Mouse (Mus musculus): Measurements from ENCODE around the gene Eif3b. TPM values are rescaled to one million over a fixed set of nuclear protein-coding genes. Genes with fewer than 3 reads are reported as not detected.
"Not testable (repeated sequence)": the region's sequence is repeated elsewhere in the genome, so short reads cannot be mapped to it uniquely, and the experiment has no call there.

The Eif3b gene
- polyA plus RNA-seq, 1 experiment from 2014 or later, result 184 TPM

GRCm38 (mm10) chr5:140444012-140444411 lies 24.9 kb downstream of the Eif3b start:
- ATAC-seq (ENCODE audit: insufficient read depth) (no peak), DNase-seq (no peak)
- Histone ChIP-seq H3K4me1 (ENCODE audit: insufficient read depth) (no peaks in the 10 kb centered on the region), H3K27ac (ENCODE audit: low read depth) (no peak overlapping the region), H3K4me3 (ENCODE audit: low read depth, low read length) (no peak overlapping the region), H3K9ac (no peak overlapping the region), H3K36me3 (ENCODE audit: insufficient read depth) (peaks cover 68% of the 10 kb centered on the region), H3K9me3 (ENCODE audit: low read depth, low read length) (no peaks in the 10 kb centered on the region), H3K27me3 (ENCODE audit: insufficient read depth, low read length) (no peaks in the 10 kb centered on the region), H3K4me2 (no peak overlapping the region)
- 80% methylated on average over 4 of the region's 4 CpGs for WGBS
- no peak for TF ChIP-seq CTCF (IDR thresholded peaks at IDR 0.05; ENCODE audit: low read depth)

DNA sequence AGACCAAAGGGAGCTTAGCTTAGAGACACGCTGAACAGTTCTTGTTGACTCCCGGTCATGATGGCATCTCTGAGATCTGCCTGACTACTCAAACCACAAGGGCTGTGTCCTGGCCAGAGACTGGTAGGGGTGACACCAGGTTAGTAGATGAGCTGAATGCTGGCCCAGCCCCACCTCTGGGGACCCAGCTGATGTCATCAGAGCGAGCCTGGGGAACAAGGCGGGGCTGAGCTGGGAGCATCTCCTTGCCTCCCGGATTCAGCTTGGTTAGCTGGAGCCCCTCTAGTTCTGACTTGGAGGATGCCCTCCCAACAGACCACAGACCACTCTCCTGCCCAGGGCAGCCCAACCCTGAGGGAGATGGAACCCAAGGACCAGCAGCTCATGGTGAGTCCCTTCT lies 26.2 kb downstream of the Eif3b start, which contains the start of gene Gm4869:
TSS of gene Gm4869 (plus strand) at position 301 of the 400 bp plus-strand sequence.
- H3K9ac ChIP-seq, result no peak within 1 kb of the TSS
- 85% methylated on average over 5 of the region's 5 CpGs for WGBS
- H3K27ac ChIP-seq (ENCODE audit: low read depth), result no peak within 1 kb of the TSS
- no peaks in the 10 kb centered on the region for H3K27me3 ChIP-seq (ENCODE audit: insufficient read depth, low read length)
- no peak for DNase-seq
- peaks cover 59% of the 10 kb centered on the region for H3K36me3 ChIP-seq (ENCODE audit: insufficient read depth)
- no peak within 1 kb of the TSS for H3K4me2 ChIP-seq
- ATAC-seq (ENCODE audit: insufficient read depth), result no peak
- H3K4me1 ChIP-seq (ENCODE audit: insufficient read depth), result no peaks in the 10 kb centered on the region
- TF ChIP-seq CTCF (IDR thresholded peaks at IDR 0.05; ENCODE audit: low read depth), result no peak
- H3K4me3 ChIP-seq (ENCODE audit: low read depth, low read length), result no peak within 1 kb of the TSS
- H3K9me3 ChIP-seq (ENCODE audit: low read depth, low read length), result no peaks in the 10 kb centered on the region

GRCm38 (mm10) chr5:140446054-140446453 lies 26.9 kb downstream of the Eif3b start:
- H3K27ac ChIP-seq (ENCODE audit: low read depth), result no peak overlapping the region

GRCm38 (mm10) chr5:140454488-140454887 lies 35.4 kb downstream of the Eif3b start:
- H3K9ac ChIP-seq, result no peak overlapping the region

More at GRCm38 (mm10) chr5:140446054-140446453, 26.9 kb downstream of the Eif3b start:
- peaks cover 52% of the 10 kb centered on the region for H3K36me3 ChIP-seq (ENCODE audit: insufficient read depth)
- no peak overlapping the region for H3K4me2 ChIP-seq
- DNase-seq, result no peak
- no peaks in the 10 kb centered on the region for H3K27me3 ChIP-seq (ENCODE audit: insufficient read depth, low read length)
- no peak overlapping the region for H3K4me3 ChIP-seq (ENCODE audit: low read depth, low read length)
- no peaks in the 10 kb centered on the region for H3K9me3 ChIP-seq (ENCODE audit: low read depth, low read length)
- H3K9ac ChIP-seq, result no peak overlapping the region
- no peak for TF ChIP-seq CTCF (IDR thresholded peaks at IDR 0.05; ENCODE audit: low read depth)
- no peaks in the 10 kb centered on the region for H3K4me1 ChIP-seq (ENCODE audit: insufficient read depth)
- 0 out of 2 replicates have a peak, but pooled peaks have one; percentile 32 for ATAC-seq (ENCODE audit: insufficient read depth)
- WGBS, result 68% methylated on average over 7 of the region's 7 CpGs

DNA sequence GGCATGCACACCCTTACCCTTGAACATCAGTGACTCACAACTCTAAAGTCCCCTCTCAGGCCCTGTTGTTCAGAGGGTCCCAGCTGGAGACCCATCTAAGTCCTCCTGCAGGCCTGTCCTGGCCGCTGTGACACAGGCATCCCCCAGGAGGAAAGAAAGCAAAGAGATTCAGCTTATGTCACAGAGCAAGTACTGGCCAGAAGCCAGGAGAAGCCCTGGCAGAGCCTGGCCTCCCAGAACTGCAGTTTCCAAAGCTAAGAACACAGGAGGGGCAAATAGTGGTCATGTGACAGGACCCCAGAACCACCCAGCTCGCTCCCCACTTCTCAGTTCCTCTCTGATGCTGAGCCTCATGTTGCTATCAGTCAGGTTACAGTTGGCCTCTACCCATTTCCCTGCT lies 36.3 kb downstream of the Eif3b start:
- Histone ChIP-seq H3K4me1 (ENCODE audit: insufficient read depth) (no peaks in the 10 kb centered on the region), H3K4me2 (no peak overlapping the region), H3K9ac (no peak overlapping the region), H3K4me3 (ENCODE audit: low read depth, low read length) (no peak overlapping the region), H3K27me3 (ENCODE audit: insufficient read depth, low read length) (no peaks in the 10 kb centered on the region), H3K36me3 (ENCODE audit: insufficient read depth) (no peaks in the 10 kb centered on the region), H3K27ac (ENCODE audit: low read depth) (no peak overlapping the region), H3K9me3 (ENCODE audit: low read depth, low read length) (no peaks in the 10 kb centered on the region)
- WGBS, result 56% methylated on average over 2 of the region's 2 CpGs
- TF ChIP-seq CTCF (IDR thresholded peaks at IDR 0.05; ENCODE audit: low read depth), result no peak
- DNase-seq, result peak; percentile 46
- ATAC-seq (ENCODE audit: insufficient read depth), result no peak; the same call in 1 of the 2 replicates

More at GRCm38 (mm10) chr5:140454488-140454887, 35.4 kb downstream of the Eif3b start:
- H3K27me3 ChIP-seq (ENCODE audit: insufficient read depth, low read length), result no peaks in the 10 kb centered on the region
- DNase-seq (peak; percentile 42), ATAC-seq (ENCODE audit: insufficient read depth) (0 out of 2 replicates have a peak, but pooled peaks have one; percentile 21)
- H3K36me3 ChIP-seq (ENCODE audit: insufficient read depth), result no peaks in the 10 kb centered on the region
- no peaks in the 10 kb centered on the region for H3K9me3 ChIP-seq (ENCODE audit: low read depth, low read length)
- no peak for TF ChIP-seq CTCF (IDR thresholded peaks at IDR 0.05; ENCODE audit: low read depth)
- H3K4me2 ChIP-seq, result no peak overlapping the region
- H3K27ac ChIP-seq (ENCODE audit: low read depth), result no peak overlapping the region
- no peak overlapping the region for H3K4me3 ChIP-seq (ENCODE audit: low read depth, low read length)
- no peaks in the 10 kb centered on the region for H3K4me1 ChIP-seq (ENCODE audit: insufficient read depth)

GRCm38 (mm10) chr5:140461476-140461875 lies 42.3 kb downstream of the Eif3b start:
- no peaks in the 10 kb centered on the region for H3K4me1 ChIP-seq (ENCODE audit: insufficient read depth)
- WGBS, result 78% methylated on average over 3 of the region's 3 CpGs
- H3K4me3 ChIP-seq (ENCODE audit: low read depth, low read length), result no peak overlapping the region
- H3K9me3 ChIP-seq (ENCODE audit: low read depth, low read length), result no peaks in the 10 kb centered on the region
- H3K27me3 ChIP-seq (ENCODE audit: insufficient read depth, low read length), result no peaks in the 10 kb centered on the region
- no peaks in the 10 kb centered on the region for H3K36me3 ChIP-seq (ENCODE audit: insufficient read depth)
- no peak overlapping the region for H3K4me2 ChIP-seq
- H3K9ac ChIP-seq, result no peak overlapping the region
- no peak for TF ChIP-seq CTCF (IDR thresholded peaks at IDR 0.05; ENCODE audit: low read depth)
- ATAC-seq (ENCODE audit: insufficient read depth) (no peak), DNase-seq (no peak)
- H3K27ac ChIP-seq (ENCODE audit: low read depth), result no peak overlapping the region

DNA sequence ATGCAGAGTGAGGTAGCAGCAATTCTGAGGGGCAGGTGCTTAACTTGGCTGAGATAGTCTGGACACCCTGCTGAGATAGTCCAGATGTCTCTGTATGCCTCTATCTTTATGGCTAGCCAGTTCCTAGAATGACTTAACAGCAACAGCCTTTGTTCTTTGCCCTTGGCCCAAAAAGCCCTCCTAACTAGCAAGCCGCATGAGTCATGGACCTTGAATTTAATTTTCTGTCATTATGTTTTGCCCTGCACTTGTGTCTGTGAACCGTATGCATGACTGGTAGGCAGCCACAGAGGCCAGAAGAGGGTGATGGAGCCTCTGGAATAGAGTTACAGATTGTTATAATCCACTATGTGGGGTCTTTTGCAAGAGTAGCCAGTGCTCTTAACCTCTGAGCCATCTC lies 44.0 kb downstream of the Eif3b start:
- not testable (repeated sequence) for H3K9me3 ChIP-seq (ENCODE audit: low read depth, low read length); ATAC-seq (ENCODE audit: insufficient read depth); DNase-seq; H3K27ac ChIP-seq (ENCODE audit: low read depth); H3K4me3 ChIP-seq (ENCODE audit: low read depth, low read length); H3K36me3 ChIP-seq (ENCODE audit: insufficient read depth); H3K4me1 ChIP-seq (ENCODE audit: insufficient read depth); H3K9ac ChIP-seq; H3K4me2 ChIP-seq; H3K27me3 ChIP-seq (ENCODE audit: insufficient read depth, low read length)
- WGBS, result 68% methylated on average over 2 of the region's 2 CpGs

DNA sequence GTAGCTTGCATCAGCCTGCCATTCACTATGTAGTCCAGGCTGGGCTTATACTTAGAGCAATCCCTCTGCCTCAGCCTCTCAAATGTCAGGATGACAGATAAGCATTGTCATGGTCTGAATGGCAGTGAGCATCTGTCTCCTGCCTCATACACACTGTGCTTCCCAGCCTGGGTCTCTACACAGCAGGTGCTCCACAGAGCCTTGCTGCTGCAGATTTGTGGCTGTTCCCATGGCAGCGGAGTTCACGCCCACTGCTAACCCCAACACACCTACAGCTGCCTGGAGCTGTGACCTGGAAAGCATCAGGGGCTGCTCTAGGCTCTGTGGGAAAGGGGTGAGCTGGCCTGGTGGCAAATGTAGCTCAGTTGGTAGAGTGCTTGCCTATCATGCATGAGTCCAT lies 45.8 kb downstream of the Eif3b start:
- 79% methylated on average over 2 of the region's 2 CpGs for WGBS
- H3K4me2 ChIP-seq, result no peak overlapping the region
- H3K27ac ChIP-seq (ENCODE audit: low read depth), result no peak overlapping the region
- no peak for ATAC-seq (ENCODE audit: insufficient read depth)
- no peak for TF ChIP-seq CTCF (IDR thresholded peaks at IDR 0.05; ENCODE audit: low read depth)
- no peaks in the 10 kb centered on the region for H3K27me3 ChIP-seq (ENCODE audit: insufficient read depth, low read length)
- H3K9ac ChIP-seq, result no peak overlapping the region
- no peak overlapping the region for H3K4me3 ChIP-seq (ENCODE audit: low read depth, low read length)
- H3K9me3 ChIP-seq (ENCODE audit: low read depth, low read length), result no peaks in the 10 kb centered on the region
- H3K4me1 ChIP-seq (ENCODE audit: insufficient read depth), result no peaks in the 10 kb centered on the region
- H3K36me3 ChIP-seq (ENCODE audit: insufficient read depth), result no peaks in the 10 kb centered on the region
- no peak for DNase-seq

Measured in lung, embryonic 14.5 days (tissue).